Mouse (Mus musculus): ENCODE data around the gene Mlana.

The Mlana gene

DNA sequence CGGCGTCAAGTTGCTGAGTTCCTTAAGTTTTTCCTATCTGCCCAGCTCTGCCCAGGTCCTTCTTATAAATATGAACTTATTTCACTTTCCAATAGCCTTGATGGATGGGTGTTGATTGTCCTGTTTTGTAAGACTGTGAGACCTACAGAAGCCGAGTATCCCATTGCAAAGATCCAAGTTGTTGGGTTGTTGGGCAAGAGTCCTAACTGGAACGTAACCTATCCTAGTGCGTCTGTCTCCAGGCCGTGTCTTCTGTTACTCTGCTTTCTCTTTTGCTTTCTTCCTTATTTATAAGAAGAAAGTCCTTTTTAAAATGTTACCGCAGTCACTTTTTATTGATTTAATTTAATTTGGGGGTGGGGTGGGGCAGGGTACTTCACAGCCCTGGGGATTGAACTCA lies 22.7 kb upstream of the Mlana start:
- in situ Hi-C loops (cut with MboI; ENCODE audit: unreplicated experiment in 2 of 2) = loop anchor here in 1 of 2 experiments (5.0 to 25.0 kb wide), 3 partner anchors 460 to 887 kb away; no protein-coding TSS in a partner anchor

DNA sequence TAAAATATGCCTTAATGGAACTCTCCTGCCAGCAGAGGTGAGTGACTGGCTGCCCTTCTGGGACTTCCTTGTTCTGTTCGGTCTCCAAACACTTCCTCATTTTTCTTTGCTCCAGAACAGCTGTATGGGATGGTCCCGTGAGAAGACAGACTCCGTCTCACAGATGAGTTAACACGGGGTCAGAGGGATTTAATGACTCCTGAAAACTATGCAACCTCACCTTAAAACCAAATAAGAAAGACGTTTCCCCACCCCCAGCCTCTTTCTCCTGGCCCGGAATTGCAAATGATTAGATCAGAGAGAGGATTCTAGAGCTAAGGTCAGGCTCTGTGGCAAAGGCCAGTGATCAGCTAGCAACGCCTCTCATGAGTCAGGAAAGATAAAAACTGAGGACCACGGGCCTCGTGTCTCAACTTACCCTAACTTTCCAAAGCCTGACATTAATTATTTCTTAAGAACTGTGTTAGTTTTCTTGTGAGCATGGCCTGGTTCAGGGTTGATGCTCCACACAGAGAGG lies 22.0 kb upstream of the Mlana start:
- in situ Hi-C loops (cut with MboI; ENCODE audit: unreplicated experiment in 2 of 2) = loop anchor here in 1 of 2 experiments (5.0 to 25.0 kb wide), 3 partner anchors 459 to 887 kb away; no protein-coding TSS in a partner anchor

DNA sequence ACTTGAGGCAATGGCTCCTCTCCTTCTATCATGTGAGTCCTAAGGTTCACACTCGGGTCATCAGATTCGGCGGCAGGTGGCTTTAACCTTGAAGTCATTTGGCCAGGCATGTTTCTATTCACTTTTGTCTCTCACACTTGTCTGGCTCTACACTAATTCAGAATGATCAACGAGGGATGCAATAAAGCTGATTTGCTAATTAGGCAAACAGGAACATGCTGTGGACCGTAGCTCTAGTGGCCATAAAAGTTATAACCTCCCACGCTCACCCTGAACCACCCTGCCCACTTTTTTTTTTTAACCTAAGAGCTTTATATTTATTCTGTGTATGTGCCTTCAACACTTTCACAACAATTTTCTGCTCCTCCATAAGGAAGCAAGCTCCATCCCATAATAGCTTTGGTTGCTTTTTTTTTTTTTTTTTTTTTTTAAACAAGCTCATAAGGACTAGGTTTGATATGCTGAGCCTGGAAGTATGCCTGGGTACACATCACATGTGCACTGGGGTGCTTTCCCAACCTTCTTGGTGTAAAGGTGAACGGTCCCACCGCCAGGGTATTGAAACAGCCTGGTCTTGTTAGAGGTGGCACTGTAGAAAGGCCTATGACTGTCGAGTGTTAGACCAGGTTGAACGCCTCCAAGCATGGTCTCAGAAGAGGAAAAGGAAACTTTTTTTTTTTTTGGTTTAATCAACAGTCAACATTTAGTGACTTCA lies 21.0 kb upstream of the Mlana start:
- in situ Hi-C loops (cut with MboI; ENCODE audit: unreplicated experiment in 2 of 2) = loop anchor here in 1 of 2 experiments (5.0 to 25.0 kb wide), 3 partner anchors 458 to 886 kb away; no protein-coding TSS in a partner anchor

DNA sequence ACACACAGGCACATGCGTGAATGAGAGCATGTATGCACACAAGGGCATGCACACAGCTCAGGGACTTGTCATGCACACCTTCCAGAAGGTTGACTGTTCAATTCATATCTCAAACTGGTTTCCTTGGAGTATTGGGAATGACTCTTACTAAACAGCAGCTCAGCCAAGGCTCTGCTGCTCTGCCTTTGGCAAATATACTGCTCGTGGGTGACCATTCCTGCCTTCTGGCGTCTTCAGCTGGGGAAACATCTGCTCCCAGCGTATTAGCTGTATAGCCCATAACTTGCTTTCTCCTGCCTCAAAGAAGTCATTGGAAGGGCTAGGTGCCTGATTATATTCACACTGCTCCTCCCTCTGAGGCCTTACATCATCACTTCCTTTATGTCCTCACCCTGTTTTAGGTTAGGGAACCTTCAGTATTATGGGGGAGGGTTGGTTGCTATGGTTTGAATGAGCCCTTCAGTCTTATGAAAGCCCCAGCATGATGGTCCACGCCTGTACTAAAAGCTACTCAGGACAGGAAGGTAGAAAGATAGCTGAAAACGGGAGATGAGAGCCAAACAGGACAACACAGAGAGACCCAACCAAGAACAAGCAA lies 19.3 kb upstream of the Mlana start:
- in situ Hi-C loops (cut with MboI; ENCODE audit: unreplicated experiment in 2 of 2) = loop anchor here in 1 of 2 experiments (5.0 to 25.0 kb wide), 3 partner anchors 457 to 884 kb away; no protein-coding TSS in a partner anchor

DNA sequence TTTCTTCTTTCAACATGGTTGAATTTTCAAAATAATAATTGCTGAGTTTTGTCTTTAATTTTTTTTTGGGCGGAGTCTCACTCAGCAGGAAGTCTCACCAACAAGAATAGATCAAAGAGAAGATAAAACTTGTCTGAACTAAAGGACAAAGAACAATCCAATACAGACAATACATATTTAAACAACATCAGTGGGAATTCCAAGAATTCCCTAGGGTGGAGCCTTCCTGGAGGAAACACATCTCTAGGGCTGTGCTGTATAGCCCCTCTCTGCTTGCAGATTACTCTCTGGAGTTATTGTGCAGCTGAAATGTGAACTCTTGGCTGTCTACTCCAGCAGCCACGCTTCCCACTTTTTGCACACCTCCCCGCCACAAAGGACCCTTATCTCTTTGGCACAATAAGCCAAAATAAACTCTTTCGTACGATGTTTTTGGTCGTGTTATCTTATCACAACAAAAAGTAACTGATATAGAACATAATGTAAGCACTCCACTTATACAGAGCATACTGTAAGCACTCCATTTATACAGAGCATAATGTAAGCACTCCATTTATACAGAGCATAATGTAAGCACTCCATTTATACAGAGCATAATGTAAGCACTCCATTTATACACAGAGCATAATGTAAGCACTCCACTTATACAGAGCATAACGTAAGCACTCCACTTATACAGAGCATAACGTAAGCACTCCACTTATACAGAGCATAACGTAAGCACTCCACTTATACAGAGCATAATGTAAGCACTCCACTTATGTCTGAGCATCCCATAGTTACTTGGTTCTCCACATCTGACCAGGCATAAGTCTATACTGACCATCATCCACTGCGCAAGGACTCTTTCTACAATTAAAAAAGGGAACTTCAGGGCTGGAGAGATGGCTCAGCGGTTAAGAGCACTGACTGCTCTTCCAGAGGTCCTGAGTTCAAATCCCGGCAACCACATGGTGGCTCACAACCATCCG lies 17.2 kb upstream of the Mlana start:
- in situ Hi-C loops (cut with MboI; ENCODE audit: unreplicated experiment in 2 of 2) = loop anchor here (5.0 to 25.0 kb wide), 4 partner anchors 142 to 882 kb away; no protein-coding TSS in a partner anchor

DNA sequence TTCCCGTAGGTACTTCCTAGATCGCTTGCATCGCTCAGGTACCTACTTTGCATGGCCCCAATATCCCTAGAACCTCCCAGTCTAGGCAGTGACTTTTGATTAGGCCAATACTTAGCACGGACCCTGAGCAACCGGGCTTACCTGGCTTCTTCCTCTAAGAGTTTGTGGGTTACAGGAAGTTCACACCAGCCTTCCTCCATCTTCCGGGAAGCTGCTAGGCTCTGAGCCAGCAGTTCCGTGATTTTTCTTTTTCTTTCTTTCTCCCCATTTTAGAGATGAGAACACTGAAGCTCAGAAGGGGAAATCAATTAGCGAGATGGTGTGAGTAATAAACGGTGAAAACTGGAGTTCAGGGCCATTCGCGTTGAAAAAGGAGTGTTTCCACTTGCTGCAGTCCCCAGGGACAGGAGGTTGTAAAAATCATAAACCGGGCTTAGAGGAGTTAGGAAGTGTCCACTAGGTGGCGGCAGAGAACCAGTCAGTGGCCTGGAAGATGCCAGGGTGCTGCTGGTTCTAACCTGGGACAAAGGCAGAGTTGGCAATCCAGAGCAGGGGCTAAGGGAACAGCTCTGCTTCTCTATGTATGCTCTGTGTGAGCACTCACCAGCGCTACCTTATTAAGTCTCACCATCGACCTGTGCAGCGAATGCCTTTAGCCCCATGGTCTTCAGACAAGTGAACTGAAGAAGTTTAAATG lies 13.6 kb upstream of the Mlana start:
- in situ Hi-C loops (cut with MboI; ENCODE audit: unreplicated experiment in 2 of 2) = loop anchor here (5.0 to 25.0 kb wide), 4 partner anchors 138 to 878 kb away; no protein-coding TSS in a partner anchor

DNA sequence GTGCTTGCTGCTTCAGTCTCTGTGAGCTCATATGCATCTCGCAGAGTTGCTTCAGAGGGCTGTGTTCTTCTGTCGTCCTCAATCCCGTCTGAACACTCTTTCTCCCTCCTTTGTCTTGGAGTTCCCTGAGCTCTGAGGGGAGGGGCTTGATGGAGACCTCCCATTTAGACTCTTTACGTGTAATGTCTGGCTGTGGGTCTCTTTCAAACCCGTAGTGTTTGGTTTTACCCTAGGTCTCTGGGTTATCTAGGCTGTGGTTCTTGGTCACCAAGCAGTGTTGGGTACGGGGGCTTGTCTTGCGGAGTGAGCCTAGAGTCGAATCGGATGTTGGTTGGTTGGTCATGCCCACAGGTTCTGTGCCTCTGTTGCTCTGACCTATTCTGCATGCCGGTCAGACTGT lies 2.6 kb upstream of the Mlana start:
- in situ Hi-C loops (cut with MboI; ENCODE audit: unreplicated experiment in 2 of 2) = loop anchor here in 1 of 2 experiments (25.0 kb wide), 1 partner anchor 867 kb away; no protein-coding TSS in a partner anchor

DNA sequence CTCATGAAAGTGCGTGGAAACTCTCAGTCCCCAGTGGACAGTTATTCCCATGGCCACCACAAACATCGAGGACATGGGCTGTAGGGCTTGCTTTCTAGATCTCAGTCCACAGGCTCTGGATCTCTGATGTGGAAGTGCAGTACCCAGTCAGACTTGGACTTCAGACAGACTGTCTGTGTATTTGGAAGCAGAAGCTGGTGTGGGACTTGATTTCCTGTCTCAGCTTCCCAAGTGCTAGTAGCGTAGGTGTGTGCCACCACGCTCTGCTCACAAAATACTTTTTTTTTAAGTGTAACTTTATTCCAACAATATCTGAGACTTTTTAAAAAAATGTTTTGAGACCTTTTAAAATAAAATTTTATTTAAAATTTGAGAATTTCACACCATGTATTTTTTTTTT lies 1.3 kb upstream of the Mlana start:
- in situ Hi-C loops (cut with MboI; ENCODE audit: unreplicated experiment in 2 of 2) = loop anchor here in 1 of 2 experiments (25.0 kb wide), 1 partner anchor 866 kb away; no protein-coding TSS in a partner anchor

DNA sequence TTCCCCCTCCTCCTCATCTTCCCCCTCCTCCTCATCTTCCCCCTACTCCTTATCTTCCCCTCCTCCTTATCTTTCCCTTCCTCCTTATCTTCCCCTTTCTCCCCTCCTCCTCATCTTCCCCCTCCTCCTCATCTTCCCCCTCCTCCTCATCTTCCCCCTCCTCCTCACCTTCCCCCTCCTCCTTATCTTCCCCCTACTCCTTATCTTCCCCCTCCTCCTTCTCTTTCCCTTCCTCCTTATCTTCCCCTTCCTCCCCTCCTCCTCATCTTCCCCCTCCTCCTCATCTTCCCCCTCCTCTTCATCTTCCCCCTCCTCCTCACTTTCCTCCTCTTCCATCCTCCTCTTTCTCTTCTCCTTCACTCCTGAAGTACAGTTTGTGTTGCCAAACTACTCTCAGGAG lies 784 bp upstream of the Mlana start:
- in situ Hi-C loops (cut with MboI; ENCODE audit: unreplicated experiment in 2 of 2) = loop anchor here in 1 of 2 experiments (25.0 kb wide), 1 partner anchor 865 kb away; no protein-coding TSS in a partner anchor

DNA sequence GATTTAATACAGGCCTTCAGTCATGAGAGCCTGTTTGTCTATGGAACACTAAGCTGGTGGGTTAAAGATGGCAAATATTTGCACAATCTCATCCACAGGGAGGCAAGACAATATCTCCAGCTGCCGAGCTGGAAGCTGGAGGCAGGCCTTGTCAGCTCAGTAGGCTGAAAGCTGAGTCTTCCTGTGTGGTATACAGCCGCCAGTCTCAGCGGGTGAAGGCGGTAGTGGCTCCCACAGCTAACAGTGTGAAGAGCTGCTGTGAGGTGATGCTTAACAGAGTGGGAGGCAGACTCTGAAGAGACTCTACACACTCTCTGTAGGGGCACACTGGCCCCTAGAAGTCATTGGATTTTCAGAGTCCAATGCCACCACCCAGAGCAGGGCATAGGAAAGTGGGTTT lies 4.1 kb downstream of the Mlana start:
- in situ Hi-C loops (cut with MboI; ENCODE audit: unreplicated experiment in 2 of 2) = loop anchor here in 1 of 2 experiments (10.0 kb wide), 1 partner anchor 113 kb away; the partner anchor contains the start of gene Ranbp6

DNA sequence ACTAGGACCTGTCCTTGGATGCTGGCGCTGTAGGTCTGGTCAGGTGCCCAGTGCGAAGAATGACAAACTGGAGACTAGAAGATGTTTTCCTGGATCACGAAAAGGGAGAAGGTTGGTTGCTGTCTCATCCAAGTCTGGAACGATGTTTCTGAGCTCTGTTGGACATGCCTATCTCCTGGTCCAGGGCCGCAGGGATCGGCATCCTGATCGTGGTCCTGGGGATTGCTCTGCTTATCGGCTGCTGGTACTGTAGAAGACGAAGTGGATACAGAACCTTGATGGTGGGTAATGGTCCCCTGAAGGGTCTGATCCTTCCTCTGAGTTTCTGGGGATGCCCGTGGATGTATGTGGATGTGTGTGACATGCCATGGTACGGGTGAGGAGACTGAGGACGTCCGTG lies 6.8 kb downstream of the Mlana start:
- in situ Hi-C loops (cut with MboI; ENCODE audit: unreplicated experiment in 2 of 2) = loop anchor here in 1 of 2 experiments (10.0 kb wide), 1 partner anchor 110 kb away; the partner anchor contains the start of gene Ranbp6

DNA sequence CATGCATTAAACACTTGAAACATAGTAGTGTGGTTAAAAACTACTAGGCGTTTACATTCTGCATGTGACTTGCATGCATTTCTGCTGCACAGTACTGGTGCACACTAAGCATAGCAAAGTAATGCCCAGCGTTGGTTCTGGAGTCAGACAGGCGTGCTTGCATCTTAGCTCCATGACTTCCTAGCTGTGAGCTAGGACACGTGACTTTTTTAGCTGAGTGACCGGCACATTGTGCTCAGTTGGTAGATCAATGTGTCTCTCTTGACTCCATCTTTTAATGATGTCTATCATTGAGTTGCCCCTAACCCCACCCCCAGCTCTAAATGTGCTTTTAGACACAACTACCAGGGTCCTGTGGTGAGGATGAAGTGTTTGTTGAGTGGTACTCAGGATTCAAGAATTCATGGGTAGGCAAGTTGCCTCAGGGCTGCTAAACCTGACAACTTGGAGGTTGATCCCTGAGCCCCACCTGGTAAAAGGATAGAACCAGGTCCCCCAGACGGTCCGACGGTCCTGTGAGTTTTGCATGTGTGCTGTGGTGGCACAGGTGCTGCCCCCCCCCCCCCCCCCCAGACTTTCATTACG lies 9.8 kb downstream of the Mlana start:
- in situ Hi-C loops (cut with MboI; ENCODE audit: unreplicated experiment in 2 of 2) = loop anchor here in 1 of 2 experiments (10.0 kb wide), 1 partner anchor 107 kb away; the partner anchor contains the start of gene Ranbp6

DNA sequence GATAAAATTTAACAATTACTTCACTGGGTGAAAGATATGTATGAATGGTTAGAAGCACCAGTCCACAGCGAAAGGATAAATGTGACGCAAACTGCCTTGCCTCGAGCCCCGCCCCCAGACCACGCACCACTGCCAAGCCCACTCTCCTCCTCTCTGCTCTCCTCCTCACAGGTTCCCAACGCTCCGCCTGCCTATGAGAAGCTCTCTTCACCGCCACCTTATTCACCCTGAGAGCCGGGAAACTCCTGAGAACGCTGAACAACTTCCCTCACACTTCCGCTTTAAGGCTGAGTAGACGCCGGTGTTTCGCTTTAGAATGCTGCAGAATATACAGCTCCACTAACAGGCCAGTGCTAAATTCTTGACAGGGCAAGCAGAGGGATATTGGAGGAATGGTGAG lies 10.4 kb downstream of the Mlana start:
- in situ Hi-C loops (cut with MboI; ENCODE audit: unreplicated experiment in 2 of 2) = loop anchor here in 1 of 2 experiments (10.0 kb wide), 1 partner anchor 107 kb away; the partner anchor contains the start of gene Ranbp6

DNA sequence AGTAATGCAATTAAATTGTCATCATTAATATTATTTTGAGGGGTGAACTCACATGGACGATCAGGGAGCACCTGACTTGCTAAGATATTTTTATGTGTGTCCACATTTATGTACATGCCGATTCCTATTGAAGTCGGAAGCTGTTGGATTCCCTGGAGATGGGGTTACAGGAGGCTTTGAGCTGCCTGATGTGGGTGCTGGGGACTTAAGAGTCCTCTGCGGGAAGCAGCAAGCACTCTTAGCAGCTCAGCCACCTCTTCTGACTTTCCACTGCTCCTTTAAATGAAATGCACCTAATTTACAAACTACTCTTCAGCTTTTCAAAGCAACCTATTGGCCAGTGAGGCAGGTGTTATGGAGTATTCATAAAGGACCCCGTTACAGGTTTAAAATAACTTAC lies 10.8 kb downstream of the Mlana start:
- in situ Hi-C loops (cut with MboI; ENCODE audit: unreplicated experiment in 2 of 2) = loop anchor here in 1 of 2 experiments (10.0 kb wide), 1 partner anchor 106 kb away; the partner anchor contains the start of gene Ranbp6

DNA sequence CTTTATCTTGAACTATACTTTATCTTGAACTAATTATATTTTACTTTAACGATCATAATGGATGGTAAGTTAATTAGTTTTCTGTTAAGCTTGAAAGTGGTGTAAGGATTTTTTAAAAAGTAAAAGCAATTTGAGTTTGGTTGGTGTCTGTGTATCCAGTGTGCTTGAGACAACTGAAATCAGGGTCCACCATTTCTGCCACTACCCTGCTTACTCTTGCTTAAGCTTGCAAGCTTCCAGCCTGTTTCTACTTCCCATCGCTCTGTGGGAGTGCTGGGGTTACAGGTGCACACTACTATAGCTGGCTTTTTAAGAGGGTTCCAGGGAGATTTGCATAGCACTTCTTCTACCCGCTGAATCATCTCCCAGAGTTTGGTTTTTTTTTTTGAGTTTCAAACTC lies 11.8 kb downstream of the Mlana start:
- in situ Hi-C loops (cut with MboI; ENCODE audit: unreplicated experiment in 2 of 2) = loop anchor here in 1 of 2 experiments (10.0 kb wide), 1 partner anchor 105 kb away; the partner anchor contains the start of gene Ranbp6

DNA sequence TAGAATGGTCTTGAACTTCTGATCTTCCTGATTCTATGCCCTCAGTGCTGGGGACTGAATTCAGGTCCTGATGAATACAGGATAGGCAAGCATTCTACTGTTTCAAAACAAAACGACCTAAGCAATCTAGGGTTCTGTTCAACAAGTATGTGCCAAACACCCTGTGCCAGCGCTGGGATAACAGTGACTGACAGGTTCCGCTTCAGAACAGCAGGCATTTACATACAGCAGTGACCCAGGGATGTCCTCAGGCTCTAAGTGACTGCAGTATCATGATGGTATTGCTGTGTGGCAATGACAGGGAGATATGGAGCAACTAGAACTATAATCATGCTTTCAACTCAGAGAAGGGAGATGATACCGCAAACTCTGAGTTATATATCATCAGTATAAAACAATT lies 15.8 kb downstream of the Mlana start:
- in situ Hi-C loops (cut with MboI; ENCODE audit: unreplicated experiment in 2 of 2) = no loop called here

DNA sequence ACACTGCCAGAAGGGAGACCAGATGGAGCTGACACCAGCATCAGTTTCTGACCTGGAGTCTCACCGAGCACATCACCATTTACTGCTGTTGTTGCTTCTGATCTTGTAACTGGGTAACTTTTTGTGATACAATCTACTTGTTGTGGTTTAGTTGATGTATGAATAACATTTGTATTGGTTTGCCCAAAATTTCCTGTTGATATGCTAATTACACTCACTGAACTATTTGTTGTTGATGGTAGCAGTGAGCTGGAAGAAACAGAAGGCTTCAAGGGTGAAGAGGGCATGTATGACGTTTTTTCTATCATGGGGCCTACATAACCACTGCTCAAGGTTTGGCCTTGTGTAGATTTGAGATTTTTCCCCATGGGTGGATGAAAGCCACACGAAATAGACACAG lies 20.2 kb downstream of the Mlana start:
- in situ Hi-C loops (cut with MboI; ENCODE audit: unreplicated experiment in 2 of 2) = no loop called here

DNA sequence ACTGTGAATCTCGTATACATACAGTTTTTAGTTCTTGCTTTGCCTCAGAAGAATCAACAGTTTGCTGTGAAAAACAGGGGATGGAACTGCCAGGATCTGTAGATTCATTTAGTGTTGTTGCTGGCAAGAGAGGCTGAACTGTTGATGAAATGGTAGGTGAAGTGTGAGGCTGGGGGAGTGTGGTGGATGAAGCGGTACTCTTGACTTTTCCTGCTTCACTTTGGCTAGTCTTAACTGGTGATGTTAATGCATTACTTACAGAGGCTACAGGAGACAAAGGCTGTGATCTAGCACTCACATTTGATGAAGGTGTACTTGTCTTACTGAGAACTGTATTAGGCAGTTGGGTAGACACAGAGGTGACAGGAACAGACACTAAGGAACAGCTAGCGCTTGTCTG lies 20.9 kb downstream of the Mlana start:
- in situ Hi-C loops (cut with MboI; ENCODE audit: unreplicated experiment in 2 of 2) = no loop called here

DNA sequence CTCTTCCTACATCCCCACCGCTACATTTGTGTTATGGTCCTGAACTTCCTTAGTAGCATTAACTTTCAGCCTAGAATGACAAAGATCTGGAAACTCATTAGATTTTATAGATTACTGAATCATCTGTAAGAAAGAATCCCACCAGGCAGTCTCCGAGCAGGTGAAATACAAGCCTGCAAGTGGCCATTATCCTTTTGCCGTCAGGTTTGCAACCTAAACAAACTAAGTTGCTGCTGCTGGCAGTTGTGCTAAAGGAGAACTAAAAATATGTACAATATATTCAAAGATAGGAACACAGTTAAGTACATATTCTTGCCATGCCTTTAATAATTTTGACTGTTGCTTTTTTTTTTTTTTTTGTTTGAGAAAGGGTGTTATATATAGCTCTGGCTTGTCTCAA lies 37.8 kb downstream of the Mlana start:
- in situ Hi-C loops (cut with MboI; ENCODE audit: unreplicated experiment in 2 of 2) = no loop called here
